Mouse (Mus musculus) heart, postnatal 0 days (tissue): ENCODE data around the gene Ubxn11.

ENCODE experiments used
- CTCF ChIP-seq: IDR thresholded peaks from 2 replicates; pipeline ENCODE4 v1.5.1; 2016; ENCODE audit warnings: antibody characterized with exemption, control low read depth, low read depth
- EP300 ChIP-seq: IDR thresholded peaks from 2 replicates; pipeline ENCODE4 v1.6.1; 2016; ENCODE audit warnings: antibody characterized with exemption, low read depth

DNA sequence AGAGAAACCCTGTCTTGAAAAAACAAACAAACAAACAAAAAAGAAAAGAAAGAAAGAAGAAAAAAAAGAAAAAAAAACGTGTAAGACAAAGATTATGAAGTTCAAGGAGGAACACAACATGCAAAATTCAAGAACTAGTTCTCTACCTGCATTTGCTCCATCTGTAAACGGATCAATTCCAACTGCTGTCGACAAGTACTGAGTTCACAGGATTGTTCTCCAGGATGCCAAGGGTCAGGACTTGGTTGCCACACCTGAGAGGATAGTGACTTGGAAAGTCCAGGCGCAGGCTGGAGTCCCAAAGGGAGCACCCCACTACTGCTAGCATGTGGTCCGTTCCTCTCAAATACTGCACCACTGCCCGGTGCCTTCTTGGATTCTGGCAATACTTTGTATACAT lies 53.2 kb downstream of the Ubxn11 start:
- no peak for TF ChIP-seq CTCF
- TF ChIP-seq EP300 = no peak
